20 mouse cellular contexts compared by ENCODE assay signal in the genomic region with DNA sequence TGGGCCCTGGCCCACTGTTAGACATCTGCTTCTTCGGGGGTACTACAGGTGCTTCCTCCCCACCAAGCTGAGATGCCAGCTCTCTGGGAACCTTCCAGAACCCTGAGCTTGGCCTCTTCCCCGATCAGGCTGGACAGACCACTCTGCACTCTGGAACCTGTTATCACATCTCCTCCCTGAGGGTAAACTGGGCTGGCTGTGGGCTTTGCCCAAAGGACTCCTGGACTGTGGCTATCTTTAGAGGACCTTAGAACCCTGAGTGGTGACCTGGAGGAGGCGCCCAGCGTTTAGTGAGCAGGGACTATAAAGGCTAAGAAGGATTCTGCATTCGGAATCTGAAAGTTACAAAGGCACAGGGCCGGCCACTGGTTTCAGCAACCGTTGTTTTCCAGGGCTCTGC. TPM values are rescaled to one million over a fixed set of nuclear protein-coding genes. Genes with fewer than 3 reads are reported as not detected.
DNase-seq lines count a peak whose midpoint lies in the region; ATAC-seq and TF ChIP-seq lines count a peak whose summit lies in the region.
"Had no signal": no experiment of that assay in that cellular context is flagged by ENCODE, and none has a peak within 500 bp of the region (broad histone marks: within the 10 kb centered on the region; RNA-seq: fewer than 3 reads in every experiment).

No protein-coding gene starts in this region.

- intact Hi-C loops in left cerebral cortex, postnatal 4 days (cut with DNase I): no loop called here
- intact Hi-C loops in left cerebral cortex, adult 2 months (cut with DNase I): no loop called here

- no peak overlapping the region for H3K27ac ChIP-seq in left cerebral cortex, adult 2 months
- peak overlapping the region; percentile 82 for H3K27ac ChIP-seq in liver, embryonic 16.5 days (ENCODE audit: low read length)
- no peak overlapping the region for H3K27ac ChIP-seq in liver, postnatal 0 days (ENCODE audit: low read depth)
- H3K27ac ChIP-seq in intestine, postnatal 0 days (ENCODE audit: low read depth, low read length): peak overlapping the region; percentile 96
- H3K27ac ChIP-seq: embryonic facial prominence, embryonic 13.5 days; forebrain, embryonic 12.5 days; heart, adult 2 months; hindbrain, embryonic 10.5 days; hindbrain, embryonic 14.5 days had no signal

- TF ChIP-seq EP300 in liver, postnatal 0 days (IDR thresholded peaks at IDR 0.05; ENCODE audit: low read depth): no peak

- H3K4me2 ChIP-seq in liver, embryonic 16.5 days (ENCODE audit: low read depth, low read length): no peak overlapping the region
- H3K4me2 ChIP-seq in liver, postnatal 0 days (ENCODE audit: low read depth, low read length): no peak overlapping the region
- H3K4me2 ChIP-seq in intestine, postnatal 0 days (replicated peaks; ENCODE audit: low read depth): peak overlapping the region; percentile 97
- H3K4me2 ChIP-seq: embryonic facial prominence, embryonic 13.5 days; forebrain, embryonic 12.5 days; heart, embryonic 11.5 days; hindbrain, embryonic 14.5 days had no signal

- 75% methylated on average over 7 of the region's 7 CpGs for WGBS in liver, embryonic 16.5 days (ENCODE audit: insufficient replicate concordance)
- WGBS in liver, postnatal 0 days (ENCODE audit: insufficient replicate concordance): 62% methylated on average over 7 of the region's 7 CpGs
- WGBS in intestine, postnatal 0 days: 56% methylated on average over 7 of the region's 7 CpGs

- ATAC-seq in liver, embryonic 16.5 days (ENCODE audit: low read depth): peak; percentile 18; the same call in 1 of the 2 replicates
- no peak for ATAC-seq in liver, postnatal 0 days
- peak; percentile 75 for ATAC-seq in intestine, postnatal 0 days
- ATAC-seq: CD4-positive, CD25-positive, alpha-beta regulatory T cell, adult 4 months; forebrain, embryonic 16.5 days had no signal

- H3K9ac ChIP-seq in liver, embryonic 16.5 days (ENCODE audit: low read depth, low read length): no peak overlapping the region
- H3K9ac ChIP-seq in liver, postnatal 0 days (replicated peaks): no peak overlapping the region
- peak overlapping the region; percentile 8; the same call in 1 of the 2 replicates for H3K9ac ChIP-seq in intestine, postnatal 0 days (ENCODE audit: low read depth, low read length)
- H3K9ac ChIP-seq: embryonic facial prominence, embryonic 13.5 days; forebrain, embryonic 12.5 days; hindbrain, embryonic 14.5 days had no signal

- no peaks in the 10 kb centered on the region for H3K27me3 ChIP-seq in liver, embryonic 16.5 days (ENCODE audit: control insufficient read depth, insufficient read depth, low read depth, low read length)
- no peaks in the 10 kb centered on the region for H3K27me3 ChIP-seq in liver, postnatal 0 days (ENCODE audit: insufficient read depth, low read length)
- no peaks in the 10 kb centered on the region for H3K27me3 ChIP-seq in intestine, postnatal 0 days (replicated peaks; ENCODE audit: control insufficient read depth, insufficient read depth, low read length)
- H3K27me3 ChIP-seq: embryonic facial prominence, embryonic 13.5 days; forebrain, embryonic 12.5 days had no signal

- no peak overlapping the region for H3K4me3 ChIP-seq in left cerebral cortex, adult 2 months
- H3K4me3 ChIP-seq in liver, embryonic 16.5 days (ENCODE audit: low read depth, low read length): no peak overlapping the region
- no peak overlapping the region for H3K4me3 ChIP-seq in liver, postnatal 0 days (ENCODE audit: low read depth, low read length)
- no peak overlapping the region for H3K4me3 ChIP-seq in intestine, postnatal 0 days (ENCODE audit: low read depth, low read length)
- H3K4me3 ChIP-seq: embryonic facial prominence, embryonic 13.5 days; forebrain, embryonic 12.5 days; heart, adult 2 months; hindbrain, embryonic 10.5 days had no signal

- peak; percentile 1 for DNase-seq in left cerebral cortex, postnatal 4 days
- no peak for DNase-seq in left cerebral cortex, adult 2 months (ENCODE audit: extremely low spot score in 1 of 2, low spot score in 2 of 2)
- no peak for DNase-seq in liver, postnatal 0 days
- no peak for DNase-seq in spleen, postnatal 4 days (ENCODE audit: low spot score in 2 of 2)
- no peak for DNase-seq in retina, postnatal 1 day
- DNase-seq: cerebellum, adult 11 months; cerebellum, adult 8-10 months; cerebellum, postnatal 36 days; gastrocnemius, postnatal 10 days; heart, adult 2 months had no signal

- peaks cover 36% of the 10 kb centered on the region for H3K4me1 ChIP-seq in liver, embryonic 16.5 days (ENCODE audit: control insufficient read depth, low read depth, low read length)
- peaks cover 30% of the 10 kb centered on the region for H3K4me1 ChIP-seq in liver, postnatal 0 days (ENCODE audit: insufficient read depth)
- H3K4me1 ChIP-seq in intestine, postnatal 0 days (replicated peaks; ENCODE audit: control insufficient read depth, insufficient read depth, low read length): peaks cover 14% of the 10 kb centered on the region

- H3K36me3 ChIP-seq in liver, embryonic 16.5 days (ENCODE audit: control insufficient read depth, insufficient read depth): no peaks in the 10 kb centered on the region
- peaks cover 17% of the 10 kb centered on the region for H3K36me3 ChIP-seq in liver, postnatal 0 days (replicated peaks; ENCODE audit: insufficient read depth, low read length)
- peaks cover 34% of the 10 kb centered on the region for H3K36me3 ChIP-seq in intestine, postnatal 0 days (ENCODE audit: control insufficient read depth, insufficient read depth)

- H3K9me3 ChIP-seq in liver, embryonic 16.5 days (replicated peaks; ENCODE audit: control insufficient read depth, low read length): no peaks in the 10 kb centered on the region
- no peaks in the 10 kb centered on the region for H3K9me3 ChIP-seq in liver, postnatal 0 days (ENCODE audit: low read length)
- H3K9me3 ChIP-seq in intestine, postnatal 0 days (ENCODE audit: control insufficient read depth): no peaks in the 10 kb centered on the region
- H3K9me3 ChIP-seq: embryonic facial prominence, embryonic 13.5 days; forebrain, embryonic 12.5 days; G1E; hindbrain, embryonic 10.5 days had no signal

- TF ChIP-seq CTCF in left cerebral cortex, adult 2 months (IDR thresholded peaks at IDR 0.05): no peak
- TF ChIP-seq CTCF in liver, postnatal 0 days (IDR thresholded peaks at IDR 0.05; ENCODE audit: low read depth): no peak
- TF ChIP-seq CTCF in intestine, postnatal 0 days (IDR thresholded peaks at IDR 0.05; ENCODE audit: low read depth): 0 out of 2 replicates have a peak, but pooled peaks have one; percentile 16

RNA-seq across cellular contexts. Expression of gene Slc35c2, which starts 3.3 kb away (rescaled TPM):
- 10 to 100 TPM; 36.4 to 37.1 TPM for total RNA-seq in left cerebral cortex, postnatal 4 days (2021)
- total RNA-seq in left cerebral cortex, adult 2 months (2021): 10 to 100 TPM; 59.1 to 63.4 TPM
- polyA plus RNA-seq in liver, embryonic 16.5 days (2015; fragmentation: Nextera tagmentation; extraction: Ambion mirVana): 37.9 and 47.2 TPM in 2 replicates
- 29.3 and 30.5 TPM in 2 replicates for polyA plus RNA-seq in liver, postnatal 0 days (2015; fragmentation: Nextera tagmentation; extraction: Ambion mirVana)
- 199 and 209 TPM in 2 replicates for polyA plus RNA-seq in intestine, postnatal 0 days (2015; fragmentation: Nextera tagmentation; extraction: Ambion mirVana)

RNA-seq across cellular contexts. Expression of gene Elmo2, which starts 41.9 kb away (rescaled TPM):
- 10 to 100 TPM; 79.3 to 80.6 TPM for total RNA-seq in left cerebral cortex, postnatal 4 days (2021)
- total RNA-seq in left cerebral cortex, adult 2 months (2021): 100 to 1,000 TPM; 164 to 173 TPM
- 15.9 and 16.3 TPM in 2 replicates for polyA plus RNA-seq in liver, embryonic 16.5 days (2015; fragmentation: Nextera tagmentation; extraction: Ambion mirVana)
- 11.0 and 12.3 TPM in 2 replicates for polyA plus RNA-seq in liver, postnatal 0 days (2015; fragmentation: Nextera tagmentation; extraction: Ambion mirVana)
- 62.2 and 63.6 TPM in 2 replicates for polyA plus RNA-seq in intestine, postnatal 0 days (2015; fragmentation: Nextera tagmentation; extraction: Ambion mirVana)

RNA-seq across cellular contexts. Expression of gene Cdh22, which starts 49.7 kb away (rescaled TPM):
- 10 to 100 TPM in 1 of 2 experiments, 1 to 10 TPM in 1; 8.3 to 12.3 TPM for total RNA-seq in left cerebral cortex, postnatal 4 days (2021)
- 10 to 100 TPM; 58.7 to 60.6 TPM for total RNA-seq in left cerebral cortex, adult 2 months (2021)
- not detected in 2 replicates for polyA plus RNA-seq in liver, embryonic 16.5 days (2015; fragmentation: Nextera tagmentation; extraction: Ambion mirVana)
- not detected in 2 replicates for polyA plus RNA-seq in liver, postnatal 0 days (2015; fragmentation: Nextera tagmentation; extraction: Ambion mirVana)
- 0.25 and 0.41 TPM in 2 replicates for polyA plus RNA-seq in intestine, postnatal 0 days (2015; fragmentation: Nextera tagmentation; extraction: Ambion mirVana)
- polyA plus RNA-seq: CD4-positive, CD25-positive, alpha-beta regulatory T cell, adult 4 months; G1E had no signal

Comparison
In these comparisons a context has a peak if more than half of its experiments do, and no peak if none do; other contexts are left out.
1. H3K27ac ChIP-seq: peak in liver, embryonic 16.5 days (single experiment) and intestine, postnatal 0 days (single experiment); none in left cerebral cortex, adult 2 months (single experiment) and liver, postnatal 0 days (single experiment).